Mouse (Mus musculus): ENCODE data around the gene Cldn20.

GRCm38 (mm10) chr17:3541033-3541432, 8.7 kb downstream of the Cldn20 start:
- TF ChIP-seq CTCF (IDR thresholded peaks at IDR 0.05) = no peak
- TF ChIP-seq EP300 (IDR thresholded peaks at IDR 0.05) = no peak
